8 mouse cellular contexts compared by ENCODE assay signal in genomic region chr16:77535021-77535420, GRCm38 (mm10).
DNase-seq lines count a peak whose midpoint lies in the region; ATAC-seq and TF ChIP-seq lines count a peak whose summit lies in the region.

No protein-coding gene starts in this region.

- no peaks in the 10 kb centered on the region for H3K4me1 ChIP-seq in lung, postnatal 0 days (ENCODE audit: insufficient read depth, low read depth, low read length)

- H3K9me3 ChIP-seq in lung, postnatal 0 days (ENCODE audit: low read length): no peaks in the 10 kb centered on the region; the same call in 1 of the 2 replicates

- intact Hi-C loops in heart, postnatal 36 days (cut with DNase I): no loop called here

- DNase-seq in heart, adult 8-10 months (ENCODE audit: low spot score): peak; percentile 12
- DNase-seq in heart, adult 9 months (ENCODE audit: low spot score in 2 of 2): no peak
- DNase-seq in 416B (ENCODE audit: low read depth) (peak; percentile 36), R1 (ENCODE audit: low read depth, low spot score) (peak; percentile 23)
- peak; percentile 82 for DNase-seq in lung, postnatal 0 days (ENCODE audit: low spot score)
- no peak for DNase-seq in urinary bladder, postnatal 14 days (ENCODE audit: low spot score)
- no peak for DNase-seq in heart, postnatal 36 days
- DNase-seq in layer of hippocampus, adult 9-10 months (ENCODE audit: low spot score): no peak

- H3K36me3 ChIP-seq in lung, postnatal 0 days (ENCODE audit: insufficient read depth, low read length): no peaks in the 10 kb centered on the region

- H3K4me2 ChIP-seq in lung, postnatal 0 days (replicated peaks; ENCODE audit: low read depth, low read length): no peak overlapping the region

- ATAC-seq in lung, postnatal 0 days: no peak

- peak; percentile 80 for TF ChIP-seq CTCF in lung, postnatal 0 days (IDR thresholded peaks at IDR 0.05)

- no peaks in the 10 kb centered on the region for H3K27me3 ChIP-seq in lung, postnatal 0 days (replicated peaks; ENCODE audit: insufficient read depth, low read length)

- H3K27ac ChIP-seq in lung, postnatal 0 days (ENCODE audit: low read length): no peak overlapping the region

- WGBS in lung, postnatal 0 days: 90% methylated on average over 3 of the region's 3 CpGs

- no peak for TF ChIP-seq EP300 in lung, postnatal 0 days (IDR thresholded peaks at IDR 0.05)

- no peak overlapping the region for H3K4me3 ChIP-seq in lung, postnatal 0 days (ENCODE audit: low read depth, low read length)

- no peak overlapping the region for H3K9ac ChIP-seq in lung, postnatal 0 days (replicated peaks; ENCODE audit: low read depth)

Comparison
In these comparisons a context has a peak if more than half of its experiments do, and no peak if none do; other contexts are left out.
1. DNase-seq: peak in heart, adult 8-10 months (single experiment), 416B (single experiment), R1 (single experiment) and lung, postnatal 0 days (single experiment); none in heart, adult 9 months (0 of 2), urinary bladder, postnatal 14 days (single experiment), heart, postnatal 36 days (0 of 2) and layer of hippocampus, adult 9-10 months (single experiment).